Comparison of ENCODE assay signal across 8 mouse cellular contexts in genomic region chrX:167229206-167229605, GRCm38 (mm10). TPM values are rescaled to one million over a fixed set of nuclear protein-coding genes. Genes with fewer than 3 reads are reported as not detected.
A peak's percentile ranks its signal among the peaks of the same experiment; 100 is the strongest.
DNase-seq lines count a peak whose midpoint lies in the region; ATAC-seq and TF ChIP-seq lines count a peak whose summit lies in the region.

No protein-coding gene starts in this region.

- H3K4me1 ChIP-seq in heart, postnatal 0 days (ENCODE audit: control insufficient read depth, insufficient read depth): no peaks in the 10 kb centered on the region

- WGBS in heart, postnatal 0 days: 37% methylated on average over 6 of the region's 6 CpGs

- H3K9me3 ChIP-seq in heart, postnatal 0 days (replicated peaks; ENCODE audit: control insufficient read depth, low read length): no peaks in the 10 kb centered on the region

- no peaks in the 10 kb centered on the region for H3K36me3 ChIP-seq in heart, postnatal 0 days (replicated peaks; ENCODE audit: control insufficient read depth, insufficient read depth, low read length)

- H3K9ac ChIP-seq in heart, postnatal 0 days (replicated peaks; ENCODE audit: low read depth, low read length): no peak overlapping the region

- H3K27ac ChIP-seq in heart, postnatal 0 days (ENCODE audit: low read depth): no peak overlapping the region

- no peak for TF ChIP-seq EP300 in heart, postnatal 0 days (IDR thresholded peaks at IDR 0.05; ENCODE audit: low read depth)

- peak; percentile 63 for DNase-seq in layer of hippocampus, adult 11-12 months (ENCODE audit: low spot score)
- DNase-seq in layer of hippocampus, adult 8-10 months (ENCODE audit: low spot score in 2 of 2): no peak
- DNase-seq in ES-CJ7 (ENCODE audit: low read depth, low spot score): peak; percentile 59
- no peak for DNase-seq in heart, postnatal 0 days (ENCODE audit: low spot score)
- peak; percentile 81 for DNase-seq in lung, postnatal 25 days (ENCODE audit: low spot score)
- peak; percentile 75 for DNase-seq in testis, postnatal 10 days (ENCODE audit: low spot score)
- no peak for DNase-seq in layer of hippocampus, postnatal 14 days (ENCODE audit: low spot score in 2 of 2)

- no peak overlapping the region for H3K4me3 ChIP-seq in heart, postnatal 0 days (ENCODE audit: low read depth, low read length)

- 0 out of 2 replicates have a peak, but pooled peaks have one; percentile 40 for ATAC-seq in cerebellum, adult (ENCODE audit: insufficient number of reproducible peaks, low FRiP score, low TSS enrichment)
- no peak for ATAC-seq in heart, postnatal 0 days (ENCODE audit: insufficient read depth, low read depth)

- no peak overlapping the region for H3K4me2 ChIP-seq in heart, postnatal 0 days (ENCODE audit: low read depth, low read length)

- TF ChIP-seq CTCF in heart, postnatal 0 days (IDR thresholded peaks at IDR 0.05; ENCODE audit: low read depth): peak; percentile 33

- no peaks in the 10 kb centered on the region for H3K27me3 ChIP-seq in heart, postnatal 0 days (ENCODE audit: control insufficient read depth, insufficient read depth, low read length)

RNA-seq across cellular contexts. Expression of gene Tmsb4x, which starts 20.1 kb away (rescaled TPM):
- 1,000 to 10,000 TPM; 1,713 to 2,363 (median 1,977) TPM for total RNA-seq in layer of hippocampus, adult 8-10 months (2022)
- total RNA-seq in heart, postnatal 0 days (2014; rRNA removed; ENCODE audit: low replicate concordance): 495 and 525 TPM in 2 replicates
- polyA plus RNA-seq in heart, postnatal 0 days (2015; fragmentation: Nextera tagmentation; extraction: Ambion mirVana): 2,040 and 2,137 TPM in 2 replicates
- 1,000 to 10,000 TPM; 1,983 to 2,031 TPM for total RNA-seq in layer of hippocampus, postnatal 14 days (2021)

RNA-seq across cellular contexts. Expression of gene Tlr8, which starts 34.9 kb away (rescaled TPM):
- under 1 TPM in 2 of 4 experiments, not detected in 2; 0.10 to 0.14 TPM for total RNA-seq in layer of hippocampus, adult 8-10 months (2022)
- 0.19 TPM in 1 of 2 replicates, not detected in the other for total RNA-seq in heart, postnatal 0 days (2014; rRNA removed; ENCODE audit: low replicate concordance)
- polyA plus RNA-seq in heart, postnatal 0 days (2015; fragmentation: Nextera tagmentation; extraction: Ambion mirVana): 0.16 TPM in 2 replicates
- under 1 TPM; 0.12 to 0.53 TPM for total RNA-seq in layer of hippocampus, postnatal 14 days (2021)

Comparison
In these comparisons a context has a peak if more than half of its experiments do, and no peak if none do; other contexts are left out.
1. DNase-seq: peak in layer of hippocampus, adult 11-12 months (single experiment), ES-CJ7 (single experiment), lung, postnatal 25 days (single experiment) and testis, postnatal 10 days (single experiment); none in layer of hippocampus, adult 8-10 months (0 of 2), heart, postnatal 0 days (single experiment) and layer of hippocampus, postnatal 14 days (0 of 2).